Mouse (Mus musculus) brain, embryonic 14.5 days (tissue): ENCODE measurements at regions not wholly inside any gene's neighbourhood (a gene's known extent, or its start where the extent isn't known, plus 50 kb on each side); places are given as distances from the start of the nearest gene placed in this dataset.

Experiments
- CTCF ChIP-seq: fragments of 200-500 bp; IDR thresholded peaks from 2 replicates; pipeline ENCODE4 v1.5.1; 2012; ENCODE audit warnings: inconsistent platforms, mild to moderate bottlenecking, moderate library complexity, borderline replicate concordance; ENCODE audit not compliant: insufficient read depth, insufficient read length; ENCODE audit errors: extremely low read depth
- POLR2A ChIP-seq: fragments of 200-500 bp; IDR thresholded peaks from 2 replicates; pipeline ENCODE4 v1.6.1; 2012; ENCODE audit warnings: mild to moderate bottlenecking, inconsistent platforms, borderline replicate concordance; ENCODE audit not compliant: poor library complexity, insufficient read depth, insufficient read length, severe bottlenecking; ENCODE audit errors: extremely low read depth

DNA sequence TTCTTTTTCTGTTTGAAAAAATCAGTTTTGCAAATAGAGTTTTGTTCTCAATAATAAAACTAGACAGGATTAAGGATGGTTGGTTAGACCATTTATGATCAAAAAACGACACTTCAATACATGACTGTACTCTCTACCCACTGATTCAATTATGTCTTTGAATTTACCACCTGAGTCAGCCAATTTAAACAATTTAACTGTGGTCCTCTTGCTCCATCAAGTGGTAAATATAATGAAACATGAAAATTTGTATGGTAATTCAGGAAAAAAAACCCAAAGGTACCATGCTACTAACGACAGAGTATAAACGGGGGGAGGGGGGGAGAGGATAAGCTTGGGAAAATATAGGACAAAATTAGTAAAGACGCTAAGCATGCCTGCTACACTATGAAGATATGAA, 341.2 kb downstream of the Cdh9 start:
- TF ChIP-seq CTCF: no peak
- no peak for TF ChIP-seq POLR2A
